Mouse (Mus musculus): ENCODE data around the gene 0610030E20Rik.

The 0610030E20Rik gene

GRCm38 (mm10) chr6:72392341-72392740 is 45.2 kb downstream of the 0610030E20Rik start:
- no peak for DNase-seq (ENCODE audit: low read depth)

- no peak for DNase-seq (ENCODE audit: low read depth)
Measured at GRCm38 (mm10) chr6:72396837-72397251, 49.7 kb downstream of the 0610030E20Rik start.

GRCm38 (mm10) chr6:72399967-72400366 is 52.9 kb downstream of the 0610030E20Rik start:
- DNase-seq (ENCODE audit: low read depth), result no peak

- peak; percentile 88 for DNase-seq (ENCODE audit: low read depth)
Measured at GRCm38 (mm10) chr6:72401875-72402274, 54.8 kb downstream of the 0610030E20Rik start.

Data from induced T-regulatory cell, adult 2 months (primary cell).